Mouse (Mus musculus) midbrain, embryonic 13.5 days (tissue): ENCODE results near the gene Zfp358. TPM values are rescaled to one million over a fixed set of nuclear protein-coding genes. Genes with fewer than 3 reads are reported as not detected.

Experiments
- ATAC-seq: fragments of 200-750 bp; cut with Nextera tagmentation; 2 replicates; pipeline ENCODE4 v1.8.0; 2017; ENCODE audit warnings: mild to moderate bottlenecking, moderate TSS enrichment, moderate library complexity
- H3K27ac ChIP-seq: fragments of 300-500 bp; sonication (generic); 2 replicates; pipeline ENCODE4 v1.5.1; 2015; ENCODE audit warnings: inconsistent platforms, mild to moderate bottlenecking, moderate library complexity
- H3K27me3 ChIP-seq: fragments of 300-500 bp; sonication (generic); 2 replicates; pipeline ENCODE4 v1.6.1; 2015; ENCODE audit warnings: mild to moderate bottlenecking, inconsistent platforms
- H3K36me3 ChIP-seq: fragments of 300-500 bp; sonication (generic); 2 replicates; pipeline ENCODE4 v1.6.1; 2015; ENCODE audit warnings: mild to moderate bottlenecking, inconsistent platforms
- H3K4me1 ChIP-seq: fragments of 300-500 bp; sonication (generic); replicated peaks from 2 replicates; pipeline ENCODE4 v1.6.1; 2015; ENCODE audit warnings: inconsistent platforms
- H3K4me2 ChIP-seq: fragments of 300-500 bp; sonication (generic); replicated peaks from 2 replicates; pipeline ENCODE4 v1.6.1; 2015; ENCODE audit warnings: moderate library complexity, mild to moderate bottlenecking, inconsistent platforms
- H3K4me3 ChIP-seq: fragments of 300-500 bp; sonication (generic); replicated peaks from 2 replicates; pipeline ENCODE4 v1.5.1; 2015; ENCODE audit warnings: mild to moderate bottlenecking, inconsistent platforms
- H3K9ac ChIP-seq: fragments of 300-500 bp; sonication (generic); replicated peaks from 2 replicates; pipeline ENCODE4 v1.6.1; 2015; ENCODE audit warnings: mild to moderate bottlenecking, inconsistent platforms
- H3K9me3 ChIP-seq: fragments of 300-500 bp; sonication (generic); 2 replicates; pipeline ENCODE4 v1.6.1; 2016; ENCODE audit warnings: mild to moderate bottlenecking, inconsistent platforms
- WGBS: fragments of 180-500 bp; shearing (Covaris S2); methylation state at CpG from one replicate; pipeline ENCODE4 v1.1.7; 2015; 5-methylcytosine and 5-hydroxymethylcytosine counted together
- polyA plus RNA-seq: library from polyadenylated mRNA; unstranded; fragments of >200 nt; fragmentation: Nextera tagmentation; extraction: Ambion mirVana; gene quantifications from 2 replicates; pipeline ENCODE4 v1.2.1, GENCODE M21; 2015

Gene Zfp358
- polyA plus RNA-seq = 85.1 and 90.0 TPM in 2 replicates

- Histone ChIP-seq H3K27ac (peak within 1 kb of the TSS; percentile 89), H3K9ac (peak within 1 kb of the TSS; percentile 100), H3K36me3 (peaks cover 35% of the 10 kb centered on the region), H3K4me3 (peak within 1 kb of the TSS; percentile 91), H3K4me2 (peak within 1 kb of the TSS; percentile 79), H3K9me3 (peaks cover 8% of the 10 kb centered on the region), H3K4me1 (peaks cover 34% of the 10 kb centered on the region), H3K27me3 (no peaks in the 10 kb centered on the region)
- under 1% methylated on average over 57 of the region's 64 CpGs for WGBS
- peak; percentile 95 for ATAC-seq
Observed at GRCm38 (mm10) chr8:3492901-3493844, at the start of gene Zfp358. TSS of gene Zfp358 (plus strand) at chr8:3493138.

GRCm38 (mm10) chr8:3449226-3449625 is 43.7 kb upstream of the Zfp358 start:
- Histone ChIP-seq H3K9me3 (no peaks in the 10 kb centered on the region), H3K36me3 (peaks cover 80% of the 10 kb centered on the region), H3K9ac (no peak overlapping the region), H3K4me3 (no peak overlapping the region), H3K4me2 (no peak overlapping the region), H3K4me1 (no peaks in the 10 kb centered on the region), H3K27ac (no peak overlapping the region), H3K27me3 (no peaks in the 10 kb centered on the region)
- WGBS = 90% methylated on average over 2 of the region's 2 CpGs
- no peak for ATAC-seq

GRCm38 (mm10) chr8:3450670-3451069 is 42.3 kb upstream of the Zfp358 start:
- H3K27me3 ChIP-seq = no peaks in the 10 kb centered on the region
- H3K4me3 ChIP-seq = no peak overlapping the region
- ATAC-seq = peak; percentile 59
- H3K27ac ChIP-seq = no peak overlapping the region
- H3K4me1 ChIP-seq = no peaks in the 10 kb centered on the region
- no peak overlapping the region for H3K4me2 ChIP-seq
- H3K9ac ChIP-seq = no peak overlapping the region
- 29% methylated on average over 5 of the region's 5 CpGs for WGBS
- peaks cover 87% of the 10 kb centered on the region for H3K36me3 ChIP-seq
- H3K9me3 ChIP-seq = no peaks in the 10 kb centered on the region

- 97% methylated on average over 25 of the region's 25 CpGs for WGBS
- ATAC-seq = no peak
Observed at GRCm38 (mm10) chr8:3451992-3452391, 40.9 kb upstream of the Zfp358 start.

GRCm38 (mm10) chr8:3463248-3463647 is 29.7 kb upstream of the Zfp358 start:
- no peak overlapping the region for H3K4me2 ChIP-seq
- no peak overlapping the region for H3K9ac ChIP-seq
- H3K27me3 ChIP-seq = no peaks in the 10 kb centered on the region
- peaks cover 11% of the 10 kb centered on the region for H3K36me3 ChIP-seq
- H3K4me3 ChIP-seq = no peak overlapping the region
- no peak for ATAC-seq
- WGBS = 94% methylated on average over 2 of the region's 2 CpGs
- peaks cover 11% of the 10 kb centered on the region for H3K4me1 ChIP-seq
- H3K27ac ChIP-seq = no peak overlapping the region
- no peaks in the 10 kb centered on the region for H3K9me3 ChIP-seq

More at GRCm38 (mm10) chr8:3451992-3452391, 40.9 kb upstream of the Zfp358 start:
- H3K27ac ChIP-seq = no peak overlapping the region
- peaks cover 95% of the 10 kb centered on the region for H3K36me3 ChIP-seq
- no peaks in the 10 kb centered on the region for H3K4me1 ChIP-seq
- H3K9ac ChIP-seq = no peak overlapping the region
- H3K4me2 ChIP-seq = no peak overlapping the region
- no peak overlapping the region for H3K4me3 ChIP-seq
- no peaks in the 10 kb centered on the region for H3K27me3 ChIP-seq
- H3K9me3 ChIP-seq = no peaks in the 10 kb centered on the region

- WGBS = 56% methylated on average over 5 of the region's 5 CpGs
- H3K9ac ChIP-seq = no peak overlapping the region
- ATAC-seq = no peak
- peaks cover under 1% of the 10 kb centered on the region; the same call in 1 of the 2 replicates for H3K36me3 ChIP-seq
- H3K27ac ChIP-seq = no peak overlapping the region
- H3K9me3 ChIP-seq = no peaks in the 10 kb centered on the region
- H3K27me3 ChIP-seq = no peaks in the 10 kb centered on the region
- H3K4me1 ChIP-seq = peaks cover 13% of the 10 kb centered on the region
- H3K4me3 ChIP-seq = no peak overlapping the region
- no peak overlapping the region for H3K4me2 ChIP-seq
Observed at GRCm38 (mm10) chr8:3464309-3464708, 28.6 kb upstream of the Zfp358 start.

- peak; percentile 94 for ATAC-seq
- Histone ChIP-seq H3K4me1 (peaks cover 13% of the 10 kb centered on the region), H3K4me3 (peak within 1 kb of the TSS; percentile 43), H3K36me3 (no peaks in the 10 kb centered on the region), H3K27ac (peak within 1 kb of the TSS; percentile 84), H3K27me3 (no peaks in the 10 kb centered on the region), H3K9me3 (no peaks in the 10 kb centered on the region), H3K4me2 (peak within 1 kb of the TSS; percentile 63), H3K9ac (peak within 1 kb of the TSS; percentile 61)
- 8% methylated on average over 32 of the region's 32 CpGs for WGBS
Observed at GRCm38 (mm10) chr8:3467006-3467885, 25.7 kb upstream of the Zfp358 start, which contains the start of gene Pex11g. TSS of gene Pex11g (minus strand) at chr8:3467680.

GRCm38 (mm10) chr8:3467886-3468545 is 24.9 kb upstream of the Zfp358 start:
- 45% methylated on average over 9 of the region's 9 CpGs for WGBS
- no peaks in the 10 kb centered on the region for H3K36me3 ChIP-seq
- peak overlapping the region; percentile 61 for H3K9ac ChIP-seq
- H3K9me3 ChIP-seq = no peaks in the 10 kb centered on the region
- H3K4me3 ChIP-seq = peak overlapping the region; percentile 43
- peak; percentile 21 for ATAC-seq
- peak overlapping the region; percentile 84 for H3K27ac ChIP-seq
- H3K27me3 ChIP-seq = no peaks in the 10 kb centered on the region
- peak overlapping the region; percentile 63 for H3K4me2 ChIP-seq
- peaks cover 13% of the 10 kb centered on the region for H3K4me1 ChIP-seq

- no peak overlapping the region for H3K27ac ChIP-seq
Observed at GRCm38 (mm10) chr8:3468838-3469237, 24.1 kb upstream of the Zfp358 start.

GRCm38 (mm10) chr8:3470562-3470961 is 22.4 kb upstream of the Zfp358 start, which contains the start of gene Tex45:
TSS of gene Tex45 (plus strand) at chr8:3470862.
- no peak within 1 kb of the TSS for H3K4me2 ChIP-seq
- H3K27ac ChIP-seq = no peak within 1 kb of the TSS
- H3K4me3 ChIP-seq = no peak within 1 kb of the TSS
- H3K27me3 ChIP-seq = no peaks in the 10 kb centered on the region
- H3K9me3 ChIP-seq = no peaks in the 10 kb centered on the region
- no peak within 1 kb of the TSS for H3K9ac ChIP-seq
- no peaks in the 10 kb centered on the region for H3K36me3 ChIP-seq
- peaks cover 13% of the 10 kb centered on the region for H3K4me1 ChIP-seq
- no peak for ATAC-seq

More at GRCm38 (mm10) chr8:3468838-3469237, 24.1 kb upstream of the Zfp358 start:
- Histone ChIP-seq H3K9me3 (no peaks in the 10 kb centered on the region), H3K36me3 (no peaks in the 10 kb centered on the region), H3K9ac (no peak overlapping the region), H3K4me2 (no peak overlapping the region), H3K4me1 (peaks cover 13% of the 10 kb centered on the region), H3K4me3 (no peak overlapping the region), H3K27me3 (no peaks in the 10 kb centered on the region)
- 90% methylated on average over 1 of the region's 1 CpGs for WGBS
- no peak for ATAC-seq

- H3K4me3 ChIP-seq = peak overlapping the region; percentile 32
- 34% methylated on average over 37 of the region's 37 CpGs for WGBS
- peak overlapping the region; percentile 53 for H3K4me2 ChIP-seq
Observed at GRCm38 (mm10) chr8:3475715-3476429, 17.1 kb upstream of the Zfp358 start.

More at GRCm38 (mm10) chr8:3475715-3476429, 17.1 kb upstream of the Zfp358 start:
- 0 out of 2 replicates have a peak, but pooled peaks cover 7% of the 10 kb centered on the region for H3K4me1 ChIP-seq
- H3K9ac ChIP-seq = peak overlapping the region; percentile 53; the same call in 1 of the 2 replicates
- no peak overlapping the region for H3K27ac ChIP-seq
- ATAC-seq = peak; percentile 59
- no peaks in the 10 kb centered on the region for H3K9me3 ChIP-seq
- H3K36me3 ChIP-seq = no peaks in the 10 kb centered on the region
- H3K27me3 ChIP-seq = no peaks in the 10 kb centered on the region
